Mouse (Mus musculus) spleen, adult 2 months (tissue): ENCODE measurements around the gene Arpc2. TPM values are rescaled to one million over a fixed set of nuclear protein-coding genes. Genes with fewer than 3 reads are reported as not detected.
A peak's percentile ranks its signal among the peaks of the same experiment; 100 is the strongest.
"Not testable (repeated sequence)": the region's sequence is repeated elsewhere in the genome, so short reads cannot be mapped to it uniquely, and the experiment has no call there.

Experiments
- DNase-seq, 2 experiments: peaks; one replicate each; pipeline versions ENCODE4 v3.0.0 to v3.0.0-alpha.2; 2012 to 2021; ENCODE audit warnings: low spot score in 2 of 2, low read depth in 1 of 2
- H3K27ac ChIP-seq: fragments of 200-500 bp; 2 replicates; pipeline ENCODE4 v1.5.1; 2012; ENCODE audit warnings: low read length, inconsistent platforms; ENCODE audit not compliant: insufficient read depth
- H3K27me3 ChIP-seq: fragments of 200-500 bp; 2 replicates; pipeline ENCODE4 v1.6.1; 2012; ENCODE audit warnings: mild to moderate bottlenecking, moderate library complexity, low read length, inconsistent platforms; ENCODE audit not compliant: control insufficient read depth, insufficient read depth
- H3K36me3 ChIP-seq: fragments of 200-500 bp; 2 replicates; pipeline ENCODE4 v1.6.1; 2012; ENCODE audit warnings: mild to moderate bottlenecking, low read length, inconsistent platforms; ENCODE audit not compliant: control insufficient read depth, insufficient read depth
- H3K4me1 ChIP-seq: fragments of 200-500 bp; 2 replicates; pipeline ENCODE4 v1.6.1; 2011; ENCODE audit warnings: inconsistent platforms; ENCODE audit not compliant: control insufficient read depth, insufficient read depth, insufficient read length
- H3K4me3 ChIP-seq: fragments of 200-500 bp; 2 replicates; pipeline ENCODE4 v1.5.1; 2011; ENCODE audit warnings: mild to moderate bottlenecking, inconsistent platforms; ENCODE audit not compliant: insufficient read depth, insufficient read length; ENCODE audit errors: extremely low read depth
- CTCF ChIP-seq: fragments of 200-500 bp; IDR thresholded peaks from 2 replicates; pipeline ENCODE4 v1.5.1; 2011; ENCODE audit warnings: mild to moderate bottlenecking, inconsistent platforms; ENCODE audit not compliant: insufficient read depth, insufficient read length, insufficient replicate concordance; ENCODE audit errors: extremely low read depth
- POLR2A ChIP-seq: fragments of 200-500 bp; IDR thresholded peaks from 2 replicates; pipeline ENCODE4 v1.6.1; 2011; ENCODE audit warnings: low read depth, low read length, inconsistent platforms
- WGBS: fragments of 180-500 bp; shearing (Covaris S2); methylation state at CpG from one replicate; pipeline ENCODE4 v1.1.7; 2018; 5-methylcytosine and 5-hydroxymethylcytosine counted together
- polyA plus RNA-seq: library from polyadenylated mRNA; depleted of rRNA; stranded (reverse); fragments of >200 nt; gene quantifications from 2 replicates; pipeline ENCODE4 v1.2.3, GENCODE M21; 2012

Arpc2 gene
- polyA plus RNA-seq, 1 experiment: 186 TPM

GRCm38 (mm10) chr1:74281886-74282285 is 46.0 kb downstream of the Arpc2 start:
- Histone ChIP-seq H3K27me3 (no peaks in the 10 kb centered on the region), H3K4me1 (peaks cover 6% of the 10 kb centered on the region; the same call in 1 of the 2 replicates), H3K27ac (no peak overlapping the region), H3K4me3 (no peak overlapping the region), H3K36me3 (peaks cover 25% of the 10 kb centered on the region)
- TF ChIP-seq CTCF (no peak), POLR2A (no peak)
- 93% methylated on average over 8 of the region's 8 CpGs for WGBS
- no peak for DNase-seq

- no peaks in the 10 kb centered on the region for H3K27me3 ChIP-seq
- DNase-seq: no peak
- H3K36me3 ChIP-seq: peaks cover 25% of the 10 kb centered on the region
- no peak overlapping the region for H3K4me3 ChIP-seq
- TF ChIP-seq POLR2A (no peak), CTCF (no peak)
- 93% methylated on average over 10 of the region's 10 CpGs for WGBS
- H3K4me1 ChIP-seq: peaks cover 6% of the 10 kb centered on the region; the same call in 1 of the 2 replicates
- H3K27ac ChIP-seq: no peak overlapping the region
Observed at GRCm38 (mm10) chr1:74282896-74283625, 47.2 kb downstream of the Arpc2 start.

GRCm38 (mm10) chr1:74283686-74284463 is 48.0 kb downstream of the Arpc2 start:
- Histone ChIP-seq H3K27me3 (no peaks in the 10 kb centered on the region), H3K4me1 (peaks cover 6% of the 10 kb centered on the region; the same call in 1 of the 2 replicates), H3K4me3 (peak overlapping the region; percentile 86), H3K36me3 (peaks cover 25% of the 10 kb centered on the region), H3K27ac (peak overlapping the region; percentile 74)
- peak; percentile 18 to 51 for DNase-seq
- 9% methylated on average over 15 of the region's 15 CpGs for WGBS
- TF ChIP-seq POLR2A (no peak), CTCF (no peak)

- Histone ChIP-seq H3K36me3 (peaks cover 25% of the 10 kb centered on the region), H3K4me3 (peak within 1 kb of the TSS; percentile 86), H3K27me3 (no peaks in the 10 kb centered on the region), H3K4me1 (peaks cover 6% of the 10 kb centered on the region; the same call in 1 of the 2 replicates), H3K27ac (peak within 1 kb of the TSS; percentile 74)
- under 1% methylated on average over 56 of the region's 56 CpGs for WGBS
- peak; percentile 100 for DNase-seq
- TF ChIP-seq POLR2A (peak; percentile 56; the same call in 1 of the 2 replicates), CTCF (no peak; the same call in 1 of the 2 replicates)
Observed at GRCm38 (mm10) chr1:74284543-74285160, 48.8 kb downstream of the Arpc2 start, which contains the start of the genes Aamp and Pnkd. Gene Aamp (minus strand): TSS chr1:74284738. Gene Pnkd (plus strand): TSS chr1:74284930.

GRCm38 (mm10) chr1:74285212-74286010 is 49.5 kb downstream of the Arpc2 start:
- DNase-seq: no peak
- H3K4me1 ChIP-seq: peaks cover 6% of the 10 kb centered on the region; the same call in 1 of the 2 replicates
- H3K36me3 ChIP-seq: peaks cover 18% of the 10 kb centered on the region
- no peak for TF ChIP-seq CTCF
- no peak for TF ChIP-seq POLR2A
- peak overlapping the region; percentile 13; the same call in 1 of the 2 replicates for H3K27ac ChIP-seq
- H3K4me3 ChIP-seq: peak overlapping the region; percentile 71
- WGBS: 6% methylated on average over 23 of the region's 23 CpGs
- H3K27me3 ChIP-seq: no peaks in the 10 kb centered on the region

GRCm38 (mm10) chr1:74286869-74287607 is 51.2 kb downstream of the Arpc2 start:
- not testable (repeated sequence) for H3K27ac ChIP-seq, H3K4me3 ChIP-seq, H3K4me1 ChIP-seq, DNase-seq, H3K36me3 ChIP-seq, H3K27me3 ChIP-seq
- 59% methylated on average over 16 of the region's 17 CpGs for WGBS
